Mouse (Mus musculus) embryonic facial prominence, embryonic 11.5 days (tissue): ENCODE measurements around the gene BC004004. TPM values are rescaled to one million over a fixed set of nuclear protein-coding genes. Genes with fewer than 3 reads are reported as not detected.
"Not testable (repeated sequence)": the region's sequence is repeated elsewhere in the genome, so short reads cannot be mapped to it uniquely, and the experiment has no call there.

ENCODE experiments used
- ATAC-seq: fragments of 200-750 bp; cut with Nextera tagmentation; replicated peaks from 2 replicates; pipeline ENCODE4 v1.8.0; 2017; ENCODE audit warnings: low read depth; ENCODE audit not compliant: insufficient number of reproducible peaks, low FRiP score, low TSS enrichment
- DNase-seq: peaks from one replicate; pipeline ENCODE4 v3.0.0-alpha.2; 2015; ENCODE audit warnings: low spot score
- H3K27ac ChIP-seq: fragments of 300-500 bp; sonication (generic); replicated peaks from 2 replicates; pipeline ENCODE4 v1.5.1; 2014; ENCODE audit warnings: mild to moderate bottlenecking, low read depth, low read length, control low read depth
- H3K27me3 ChIP-seq: fragments of 300-500 bp; sonication (generic); 2 replicates; pipeline ENCODE4 v1.6.1; 2014; ENCODE audit warnings: mild to moderate bottlenecking, low read length, moderate library complexity, mixed read lengths; ENCODE audit not compliant: control insufficient read depth, insufficient read depth
- H3K36me3 ChIP-seq: fragments of 300-500 bp; sonication (generic); replicated peaks from 2 replicates; pipeline ENCODE4 v1.6.1; 2014; ENCODE audit warnings: low read depth, mild to moderate bottlenecking, low read length, moderate library complexity, mixed read lengths; ENCODE audit not compliant: control insufficient read depth, insufficient read depth
- H3K4me1 ChIP-seq: fragments of 300-500 bp; sonication (generic); 2 replicates; pipeline ENCODE4 v1.6.1; 2014; ENCODE audit warnings: low read length, mixed read lengths; ENCODE audit not compliant: control insufficient read depth, insufficient read depth
- H3K4me2 ChIP-seq: fragments of 300-500 bp; sonication (generic); 2 replicates; pipeline ENCODE4 v1.6.1; 2014; ENCODE audit warnings: low read depth, mild to moderate bottlenecking, control low read depth, low read length, moderate library complexity
- H3K4me3 ChIP-seq: fragments of 300-500 bp; sonication (generic); 2 replicates; pipeline ENCODE4 v1.5.1; 2014; ENCODE audit warnings: low read depth, low read length, control low read depth
- H3K9ac ChIP-seq: fragments of 300-500 bp; sonication (generic); replicated peaks from 2 replicates; pipeline ENCODE4 v1.6.1; 2014; ENCODE audit warnings: mild to moderate bottlenecking, control low read depth, low read length
- H3K9me3 ChIP-seq: fragments of 300-500 bp; sonication (generic); replicated peaks from 2 replicates; pipeline ENCODE4 v1.6.1; 2016; ENCODE audit warnings: mild to moderate bottlenecking, low read length, inconsistent platforms, mixed read lengths; ENCODE audit not compliant: control insufficient read depth
- WGBS: fragments of 180-500 bp; shearing (Covaris S2); extraction: QIAGEN DNeasy Blood & Tissue Kit; methylation state at CpG from one replicate; pipeline ENCODE4 v1.1.7; 2014; 5-methylcytosine and 5-hydroxymethylcytosine counted together
- polyA plus RNA-seq: library from polyadenylated mRNA; unstranded; fragments of >200 nt; fragmentation: Nextera tagmentation; extraction: Ambion mirVana; gene quantifications from 2 replicates; pipeline ENCODE4 v1.2.1, GENCODE M21; 2014

BC004004 gene
- polyA plus RNA-seq, 1 experiment from 2014 or later: 55.1 TPM

DNA sequence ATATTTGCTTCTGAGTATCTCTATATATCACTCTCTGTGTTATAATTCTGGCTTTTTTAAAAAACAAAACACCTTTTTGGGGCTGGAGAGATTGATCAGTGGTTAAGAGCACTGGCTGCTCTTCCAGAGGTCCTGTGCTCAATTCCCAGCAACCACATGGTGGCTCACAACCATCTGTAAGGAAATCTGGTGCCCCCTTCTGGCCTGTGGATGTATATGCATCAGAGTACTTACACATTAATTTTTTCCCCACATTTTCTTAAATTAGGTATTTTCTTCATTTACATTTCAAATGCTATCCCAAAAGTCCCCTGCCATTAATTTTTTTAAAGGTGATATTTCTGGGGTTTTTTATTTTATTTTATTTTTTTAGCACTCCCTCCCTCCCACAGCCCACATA, 44.7 kb downstream of the BC004004 start:
- no peak for ATAC-seq
- no peak overlapping the region for H3K4me3 ChIP-seq

GRCm38 (mm10) chr17:29315672-29316465, 47.3 kb downstream of the BC004004 start:
- Histone ChIP-seq H3K27ac (0 out of 2 replicates have a peak overlapping the region, but pooled peaks have one; percentile 20), H3K9ac (no peak overlapping the region), H3K9me3 (no peaks in the 10 kb centered on the region), H3K4me1 (no peaks in the 10 kb centered on the region), H3K36me3 (no peaks in the 10 kb centered on the region), H3K4me3 (no peak overlapping the region), H3K4me2 (no peak overlapping the region), H3K27me3 (peaks cover 1% of the 10 kb centered on the region; the same call in 1 of the 2 replicates)
- DNase-seq: no peak
- ATAC-seq: no peak
- 39% methylated on average over 9 of the region's 9 CpGs for WGBS

More for the DNA sequence above, 44.7 kb downstream of the BC004004 start:
- Histone ChIP-seq H3K9ac (no peak overlapping the region), H3K9me3 (no peaks in the 10 kb centered on the region), H3K4me2 (no peak overlapping the region), H3K27ac (no peak overlapping the region), H3K36me3 (no peaks in the 10 kb centered on the region), H3K27me3 (no peaks in the 10 kb centered on the region), H3K4me1 (no peaks in the 10 kb centered on the region)
- no peak for DNase-seq

- H3K9ac ChIP-seq: no peak overlapping the region
- no peak overlapping the region for H3K4me2 ChIP-seq
- ATAC-seq (no peak), DNase-seq (no peak)
- H3K4me1 ChIP-seq: no peaks in the 10 kb centered on the region
- H3K27ac ChIP-seq: no peak overlapping the region
- no peaks in the 10 kb centered on the region for H3K36me3 ChIP-seq
- peaks cover 9% of the 10 kb centered on the region for H3K27me3 ChIP-seq
- no peak overlapping the region for H3K4me3 ChIP-seq
- H3K9me3 ChIP-seq: no peaks in the 10 kb centered on the region
- WGBS: 69% methylated on average over 3 of the region's 3 CpGs
These were observed 48.3 kb downstream of the BC004004 start for GRCm38 (mm10) chr17:29316891-29317290.

GRCm38 (mm10) chr17:29317380-29317779, 48.8 kb downstream of the BC004004 start, which contains the start of gene Pi16:
Gene Pi16 (plus strand): TSS chr17:29317680.
- not testable (repeated sequence) for H3K4me2 ChIP-seq, H3K4me3 ChIP-seq, H3K4me1 ChIP-seq, H3K36me3 ChIP-seq, H3K9me3 ChIP-seq, H3K9ac ChIP-seq, DNase-seq, ATAC-seq
- Histone ChIP-seq H3K27me3 (peaks cover 14% of the 10 kb centered on the region), H3K27ac (0 out of 2 replicates have a peak within 1 kb of the TSS, but pooled peaks have one; percentile 20)
- 90% methylated on average over 3 of the region's 3 CpGs for WGBS

- 48% methylated on average over 6 of the region's 6 CpGs for WGBS
- Histone ChIP-seq H3K27ac (no peak overlapping the region), H3K4me2 (no peak overlapping the region)
These were observed 50.2 kb downstream of the BC004004 start for GRCm38 (mm10) chr17:29318731-29319250.

DNA sequence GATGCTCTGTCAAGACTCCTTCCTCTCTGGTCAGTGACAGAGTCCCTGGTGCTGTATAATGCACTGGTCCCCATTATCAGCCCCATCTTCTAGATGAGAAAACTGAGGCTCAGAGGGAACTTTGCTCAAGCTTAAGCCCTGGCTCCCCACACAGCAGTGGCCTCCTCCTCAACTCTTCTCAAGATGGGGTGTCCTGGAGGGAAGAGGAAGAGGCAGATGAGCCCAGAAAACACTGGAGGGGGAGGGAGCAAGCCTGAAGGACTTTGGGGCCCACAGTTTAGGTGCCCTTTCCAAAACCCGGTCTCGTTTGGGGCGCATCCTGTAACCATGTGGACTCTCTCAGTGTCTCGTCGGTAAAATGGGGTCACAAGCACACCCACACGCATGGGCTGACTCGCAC, 50.9 kb downstream of the BC004004 start:
- H3K27me3 ChIP-seq: peaks cover 22% of the 10 kb centered on the region
- WGBS: 93% methylated on average over 7 of the region's 7 CpGs
- no peak overlapping the region for H3K9ac ChIP-seq
- no peak overlapping the region for H3K4me3 ChIP-seq
- H3K9me3 ChIP-seq: no peaks in the 10 kb centered on the region
- H3K4me2 ChIP-seq: no peak overlapping the region
- DNase-seq (no peak), ATAC-seq (no peak)
- no peaks in the 10 kb centered on the region for H3K36me3 ChIP-seq
- no peak overlapping the region for H3K27ac ChIP-seq
- H3K4me1 ChIP-seq: peaks cover 3% of the 10 kb centered on the region; the same call in 1 of the 2 replicates

More at GRCm38 (mm10) chr17:29318731-29319250, 50.2 kb downstream of the BC004004 start:
- no peak for ATAC-seq
- no peaks in the 10 kb centered on the region for H3K9me3 ChIP-seq
- peaks cover 3% of the 10 kb centered on the region; the same call in 1 of the 2 replicates for H3K4me1 ChIP-seq
- H3K27me3 ChIP-seq: peaks cover 22% of the 10 kb centered on the region
- no peak overlapping the region for H3K4me3 ChIP-seq
- no peak overlapping the region for H3K9ac ChIP-seq
- DNase-seq: no peak
- H3K36me3 ChIP-seq: no peaks in the 10 kb centered on the region

DNA sequence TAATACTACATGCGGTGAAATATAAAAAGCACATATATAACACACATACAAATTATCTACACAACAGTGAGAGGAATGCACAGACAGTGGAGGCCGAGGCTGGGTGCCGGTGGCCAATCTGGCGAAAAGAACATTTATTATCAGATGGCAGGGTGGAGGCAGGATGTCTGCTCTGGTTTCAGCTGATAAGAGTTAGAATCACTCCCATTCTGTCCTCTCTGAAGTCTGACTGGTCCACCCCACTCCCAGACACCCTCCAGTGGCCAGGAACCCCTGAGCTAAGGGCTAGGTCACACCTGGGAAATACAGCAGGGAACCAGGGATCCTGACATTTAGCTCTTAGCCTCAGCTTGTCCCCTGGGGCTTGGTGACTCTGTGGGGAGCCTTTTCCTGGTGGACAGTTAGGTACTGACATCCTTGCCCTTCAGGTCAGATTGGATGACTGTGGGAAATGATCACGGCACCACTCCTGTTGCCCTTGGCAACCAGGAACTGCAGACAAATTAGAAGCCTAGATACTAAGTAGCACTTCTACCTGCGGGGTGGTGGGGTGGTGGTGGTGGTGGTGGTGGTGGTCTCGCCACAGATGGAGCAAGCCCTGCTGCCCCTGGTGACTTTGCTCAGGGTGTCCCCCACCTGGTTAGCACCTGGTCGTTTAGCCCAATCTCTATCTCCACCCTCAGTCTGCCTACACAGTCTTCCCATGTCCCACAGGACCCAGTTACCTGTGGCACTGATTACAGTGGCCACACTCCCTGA, 51.5 kb downstream of the BC004004 start:
- Histone ChIP-seq H3K4me3 (no peak overlapping the region), H3K36me3 (no peaks in the 10 kb centered on the region), H3K27ac (no peak overlapping the region), H3K4me2 (no peak overlapping the region), H3K9me3 (no peaks in the 10 kb centered on the region), H3K9ac (no peak overlapping the region), H3K4me1 (peaks cover 3% of the 10 kb centered on the region; the same call in 1 of the 2 replicates), H3K27me3 (peaks cover 22% of the 10 kb centered on the region)
- 69% methylated on average over 8 of the region's 8 CpGs for WGBS
- DNase-seq (no peak), ATAC-seq (no peak)
